Mouse (Mus musculus) gastrocnemius, postnatal 10 days (tissue): Measurements from ENCODE around the gene Zdhhc25. TPM values are rescaled to one million over a fixed set of nuclear protein-coding genes. Genes with fewer than 3 reads are reported as not detected.

Source experiments
- DNase-seq: peaks from one replicate; pipeline ENCODE4 v3.0.0; 2021; ENCODE audit warnings: mixed read lengths
- total RNA-seq, 2 experiments: library from RNA; stranded (reverse); gene quantifications; 2 replicates each; pipeline ENCODE4 v1.2.3; 2021

Gene Zdhhc25
- total RNA-seq, 2 experiments from 2014 or later = not detected

- no peak for DNase-seq
Measured at GRCm38 (mm10) chr15:88628801-88629356, 28.8 kb downstream of the Zdhhc25 start.

- DNase-seq = no peak
Measured at GRCm38 (mm10) chr15:88635205-88635604, 35.1 kb downstream of the Zdhhc25 start.

- peak; percentile 59 for DNase-seq
Measured at GRCm38 (mm10) chr15:88651019-88651418, 50.9 kb downstream of the Zdhhc25 start.

Other genes with a start within 250 kb of the Zdhhc25 start
- 10 to 100 TPM; 26.5 to 33.4 TPM for gene Brd1, start 133.9 kb downstream of the Zdhhc25 start, total RNA-seq
- 1 to 10 TPM; 7.2 to 9.4 TPM for gene Zbed4, start 151.4 kb downstream of the Zdhhc25 start, total RNA-seq
- gene Alg12, start 219.0 kb downstream of the Zdhhc25 start, total RNA-seq = 1 to 10 TPM; 5.7 to 6.5 TPM
- gene Creld2, start 219.3 kb downstream of the Zdhhc25 start, total RNA-seq = 10 to 100 TPM in 1 of 2 experiments, 1 to 10 TPM in 1; 9.4 to 13.6 TPM